Mouse (Mus musculus) heart, postnatal 0 days (tissue): ENCODE data around the gene Psmg3.

ENCODE experiments used
- CTCF ChIP-seq: IDR thresholded peaks from 2 replicates; pipeline ENCODE4 v1.5.1; 2016; ENCODE audit warnings: antibody characterized with exemption, control low read depth, low read depth
- EP300 ChIP-seq: IDR thresholded peaks from 2 replicates; pipeline ENCODE4 v1.6.1; 2016; ENCODE audit warnings: antibody characterized with exemption, low read depth

- TF ChIP-seq CTCF: no peak
- TF ChIP-seq EP300: no peak
Observed at GRCm38 (mm10) chr5:139870886-139871285, 44.2 kb upstream of the Psmg3 start.
